Mouse (Mus musculus): ENCODE measurements around the gene Pabpc4.
"Not testable (repeated sequence)": the region's sequence is repeated elsewhere in the genome, so short reads cannot be mapped to it uniquely, and the experiment has no call there.

GRCm38 (mm10) chr4:123331961-123332360 is 69.8 kb downstream of the Pabpc4 start:
- not testable (repeated sequence) for TF ChIP-seq POLR2A, CTCF (IDR thresholded peaks at IDR 0.05; ENCODE audit: extremely low read depth, insufficient read depth, low read length)

All from cortical plate, adult 2 months (tissue).